Mouse (Mus musculus): Measurements from ENCODE around the gene Mocs1. TPM values are rescaled to one million over a fixed set of nuclear protein-coding genes. Genes with fewer than 3 reads are reported as not detected.

Gene Mocs1
- polyA plus RNA-seq, 1 experiment from 2014 or later, result 33.9 TPM

GRCm38 (mm10) chr17:49448570-49449229 lies 20.5 kb downstream of the Mocs1 start:
- DNase-seq (ENCODE audit: low read depth, low spot score), result no peak
- no peak for TF ChIP-seq CTCF (IDR thresholded peaks at IDR 0.05)
- no peaks in the 10 kb centered on the region for H3K27me3 ChIP-seq
- ChIA-PET POLR2A (interaction anchor here (0.7 to 0.9 kb wide), 3 partner anchors 8 to 12 kb away, joined by 3 to 4 read pairs (median 3); no protein-coding TSS in a partner anchor), CTCF (interaction anchor here (1.5 kb wide), 1 partner anchor 12 kb away, joined by 3 read pairs; no protein-coding TSS in a partner anchor)
- in situ Hi-C loops (cut with MboI; ENCODE audit: low pct_unique_long_range_greater_than_20kb), result no loop called here
- ATAC-seq, result peak; percentile 39

GRCm38 (mm10) chr17:49449230-49449608 lies 21.1 kb downstream of the Mocs1 start:
- CTCF ChIA-PET, result interaction anchor here (1.5 kb wide), 1 partner anchor 12 kb away, joined by 3 read pairs; no protein-coding TSS in a partner anchor
- ATAC-seq (no peak), DNase-seq (ENCODE audit: low read depth, low spot score) (no peak)
- POLR2A ChIA-PET, result interaction anchor here (0.7 to 0.9 kb wide), 3 partner anchors 9 to 13 kb away, joined by 3 to 4 read pairs (median 3); no protein-coding TSS in a partner anchor
- H3K27me3 ChIP-seq, result no peaks in the 10 kb centered on the region
- in situ Hi-C loops (cut with MboI; ENCODE audit: low pct_unique_long_range_greater_than_20kb), result no loop called here
- no peak for TF ChIP-seq CTCF (IDR thresholded peaks at IDR 0.05)

GRCm38 (mm10) chr17:49450922-49451321 lies 22.8 kb downstream of the Mocs1 start:
- H3K27me3 ChIP-seq, result no peaks in the 10 kb centered on the region
- in situ Hi-C loops (cut with MboI; ENCODE audit: low pct_unique_long_range_greater_than_20kb), result no loop called here
- no peak for TF ChIP-seq CTCF (IDR thresholded peaks at IDR 0.05)
- POLR2A ChIA-PET, result interaction anchor here (1.0 kb wide), 1 partner anchor 15 kb away, joined by 3 read pairs; no protein-coding TSS in a partner anchor
- ATAC-seq (no peak), DNase-seq (ENCODE audit: low read depth, low spot score) (no peak)
- CTCF ChIA-PET, result interaction anchor here (0.9 kb wide), 1 partner anchor 17 kb away, joined by 3 read pairs; no protein-coding TSS in a partner anchor

- TF ChIP-seq CTCF (IDR thresholded peaks at IDR 0.05), result no peak
- H3K27me3 ChIP-seq, result no peaks in the 10 kb centered on the region
- CTCF ChIA-PET, result interaction anchor here (2.1 to 3.2 kb wide), 2 partner anchors 11 to 26 kb away, joined by 5 to 17 read pairs; no protein-coding TSS in a partner anchor
- ATAC-seq (peak; percentile 94), DNase-seq (ENCODE audit: low read depth, low spot score) (no peak)
- POLR2A ChIA-PET, result interaction anchor here (1.1 kb wide), 1 partner anchor 26 kb away, joined by 5 read pairs; no protein-coding TSS in a partner anchor
- in situ Hi-C loops (cut with MboI; ENCODE audit: low pct_unique_long_range_greater_than_20kb), result no loop called here
Measured at GRCm38 (mm10) chr17:49456334-49456733, 28.2 kb downstream of the Mocs1 start.

GRCm38 (mm10) chr17:49457833-49458232 lies 29.7 kb downstream of the Mocs1 start:
- ChIA-PET POLR2A (interaction anchor here (1.1 kb wide), 1 partner anchor 8 kb away, joined by 4 read pairs; no protein-coding TSS in a partner anchor), CTCF (interaction anchor here (1.1 to 3.2 kb wide), 3 partner anchors 10 to 73 kb away, joined by 4 to 17 read pairs (median 5); no protein-coding TSS in a partner anchor)
- no peaks in the 10 kb centered on the region for H3K27me3 ChIP-seq
- ATAC-seq (no peak), DNase-seq (ENCODE audit: low read depth, low spot score) (no peak)
- in situ Hi-C loops (cut with MboI; ENCODE audit: low pct_unique_long_range_greater_than_20kb), result no loop called here
- TF ChIP-seq CTCF (IDR thresholded peaks at IDR 0.05), result no peak

- in situ Hi-C loops (cut with MboI; ENCODE audit: low pct_unique_long_range_greater_than_20kb), result no loop called here
- H3K27me3 ChIP-seq, result no peaks in the 10 kb centered on the region
- no peak for ATAC-seq
- DNase-seq (ENCODE audit: low read depth, low spot score), result no peak
- ChIA-PET CTCF (interaction anchor here (3.2 kb wide), 1 partner anchor 9 kb away, joined by 17 read pairs; no protein-coding TSS in a partner anchor), POLR2A (no interaction called here)
- TF ChIP-seq CTCF (IDR thresholded peaks at IDR 0.05), result no peak
Measured at GRCm38 (mm10) chr17:49458386-49458785, 30.2 kb downstream of the Mocs1 start.

GRCm38 (mm10) chr17:49464884-49465283 lies 36.7 kb downstream of the Mocs1 start:
- H3K27me3 ChIP-seq, result no peaks in the 10 kb centered on the region
- CTCF ChIA-PET, result interaction anchor here (1.0 kb wide), 1 partner anchor 434 kb away, joined by 3 read pairs; no protein-coding TSS in a partner anchor
- DNase-seq (ENCODE audit: low read depth, low spot score), result no peak
- in situ Hi-C loops (cut with MboI; ENCODE audit: low pct_unique_long_range_greater_than_20kb), result loop anchor here (5.0 to 10.0 kb wide), 2 partner anchors 260 to 412 kb away; no protein-coding TSS in a partner anchor
- POLR2A ChIA-PET, result no interaction called here
- TF ChIP-seq CTCF (IDR thresholded peaks at IDR 0.05), result no peak
- ATAC-seq, result no peak

GRCm38 (mm10) chr17:49468223-49468622 lies 40.1 kb downstream of the Mocs1 start:
- ATAC-seq, result peak; percentile 65
- ChIA-PET CTCF (interaction anchor here (0.9 to 4.3 kb wide), 16 partner anchors 9 to 434 kb away, joined by 3 to 45 read pairs (median 4); no protein-coding TSS in a partner anchor), POLR2A (interaction anchor here (0.7 kb wide), 1 partner anchor 192 kb away, joined by 3 read pairs; no protein-coding TSS in a partner anchor)
- peak; percentile 100 for TF ChIP-seq CTCF (IDR thresholded peaks at IDR 0.05)
- no peak for DNase-seq (ENCODE audit: low read depth, low spot score)
- H3K27me3 ChIP-seq, result no peaks in the 10 kb centered on the region
- in situ Hi-C loops (cut with MboI; ENCODE audit: low pct_unique_long_range_greater_than_20kb), result loop anchor here (5.0 to 10.0 kb wide), 2 partner anchors 257 to 409 kb away; no protein-coding TSS in a partner anchor

- TF ChIP-seq CTCF (IDR thresholded peaks at IDR 0.05), result no peak
- no peak for DNase-seq (ENCODE audit: low read depth, low spot score)
- CTCF ChIA-PET, result interaction anchor here (2.2 kb wide), 1 partner anchor 53 kb away, joined by 7 read pairs; no protein-coding TSS in a partner anchor
- POLR2A ChIA-PET, result no interaction called here
- H3K27me3 ChIP-seq, result no peaks in the 10 kb centered on the region
- ATAC-seq, result peak; percentile 85
- in situ Hi-C loops (cut with MboI; ENCODE audit: low pct_unique_long_range_greater_than_20kb), result loop anchor here (5.0 kb wide), 1 partner anchor 150 kb away; no protein-coding TSS in a partner anchor
Measured at GRCm38 (mm10) chr17:49472626-49473025, 44.5 kb downstream of the Mocs1 start.

- no peak for DNase-seq (ENCODE audit: low read depth, low spot score)
- CTCF ChIA-PET, result interaction anchor here (0.7 to 2.2 kb wide), 3 partner anchors 12 to 51 kb away, joined by 3 to 7 read pairs (median 3); no protein-coding TSS in a partner anchor
- no peaks in the 10 kb centered on the region for H3K27me3 ChIP-seq
- peak; percentile 63 for ATAC-seq
- POLR2A ChIA-PET, result interaction anchor here (1.3 kb wide), 1 partner anchor 49 kb away, joined by 4 read pairs; no protein-coding TSS in a partner anchor
- in situ Hi-C loops (cut with MboI; ENCODE audit: low pct_unique_long_range_greater_than_20kb), result loop anchor here (5.0 kb wide), 1 partner anchor 148 kb away; no protein-coding TSS in a partner anchor
- no peak for TF ChIP-seq CTCF (IDR thresholded peaks at IDR 0.05)
Measured at GRCm38 (mm10) chr17:49474051-49474450, 45.9 kb downstream of the Mocs1 start.
